Mouse (Mus musculus) lung, postnatal 0 days (tissue): Measurements from ENCODE around the gene Atxn1l. TPM values are rescaled to one million over a fixed set of nuclear protein-coding genes. Genes with fewer than 3 reads are reported as not detected.

Experiments used
- ATAC-seq: fragments of 200-750 bp; cut with Nextera tagmentation; 2 replicates; pipeline ENCODE4 v1.8.0; 2017; ENCODE audit warnings: moderate library complexity
- DNase-seq: peaks from one replicate; pipeline ENCODE4 v3.0.0-alpha.2; 2016; ENCODE audit warnings: low spot score
- H3K27ac ChIP-seq: fragments of 300-500 bp; sonication (generic); 2 replicates; pipeline ENCODE4 v1.5.1; 2014; ENCODE audit warnings: antibody characterized with exemption, mild to moderate bottlenecking, low read length, mixed read lengths
- H3K27me3 ChIP-seq: fragments of 300-500 bp; sonication (generic); replicated peaks from 2 replicates; pipeline ENCODE4 v1.6.1; 2014; ENCODE audit warnings: low read length, mixed read lengths; ENCODE audit not compliant: insufficient read depth
- H3K36me3 ChIP-seq: fragments of 300-500 bp; sonication (generic); 2 replicates; pipeline ENCODE4 v1.6.1; 2014; ENCODE audit warnings: low read length, mixed read lengths; ENCODE audit not compliant: insufficient read depth
- H3K4me1 ChIP-seq: fragments of 300-500 bp; sonication (generic); 2 replicates; pipeline ENCODE4 v1.6.1; 2014; ENCODE audit warnings: antibody characterized with exemption, low read depth, low read length, mixed read lengths; ENCODE audit not compliant: insufficient read depth
- H3K4me2 ChIP-seq: fragments of 300-500 bp; sonication (generic); replicated peaks from 2 replicates; pipeline ENCODE4 v1.6.1; 2014; ENCODE audit warnings: low read depth, mild to moderate bottlenecking, low read length, moderate library complexity, mixed read lengths
- H3K4me3 ChIP-seq: fragments of 300-500 bp; sonication (generic); 2 replicates; pipeline ENCODE4 v1.5.1; 2014; ENCODE audit warnings: low read depth, low read length
- H3K9ac ChIP-seq: fragments of 300-500 bp; sonication (generic); replicated peaks from 2 replicates; pipeline ENCODE4 v1.6.1; 2014; ENCODE audit warnings: low read depth, mild to moderate bottlenecking
- H3K9me3 ChIP-seq: fragments of 300-500 bp; sonication (generic); 2 replicates; pipeline ENCODE4 v1.6.1; 2016; ENCODE audit warnings: low read length, mixed read lengths
- CTCF ChIP-seq: IDR thresholded peaks from 2 replicates; pipeline ENCODE4 v1.5.1; 2016; ENCODE audit warnings: antibody characterized with exemption, mild to moderate bottlenecking
- EP300 ChIP-seq: IDR thresholded peaks from 2 replicates; pipeline ENCODE4 v1.6.1; 2016; ENCODE audit warnings: antibody characterized with exemption, mild to moderate bottlenecking, control low read depth
- WGBS: fragments of 180-500 bp; shearing (Covaris S2); extraction: QIAGEN DNeasy Blood & Tissue Kit; methylation state at CpG from one replicate; pipeline ENCODE4 v1.1.7; 2014; 5-methylcytosine and 5-hydroxymethylcytosine counted together
- polyA plus RNA-seq: library from polyadenylated mRNA; unstranded; fragments of >200 nt; fragmentation: Nextera tagmentation; extraction: Ambion mirVana; gene quantifications from 2 replicates; pipeline ENCODE4 v1.2.1, GENCODE M21; 2015

Gene Atxn1l
- polyA plus RNA-seq, 1 experiment from 2014 or later: 3.9 TPM

DNA sequence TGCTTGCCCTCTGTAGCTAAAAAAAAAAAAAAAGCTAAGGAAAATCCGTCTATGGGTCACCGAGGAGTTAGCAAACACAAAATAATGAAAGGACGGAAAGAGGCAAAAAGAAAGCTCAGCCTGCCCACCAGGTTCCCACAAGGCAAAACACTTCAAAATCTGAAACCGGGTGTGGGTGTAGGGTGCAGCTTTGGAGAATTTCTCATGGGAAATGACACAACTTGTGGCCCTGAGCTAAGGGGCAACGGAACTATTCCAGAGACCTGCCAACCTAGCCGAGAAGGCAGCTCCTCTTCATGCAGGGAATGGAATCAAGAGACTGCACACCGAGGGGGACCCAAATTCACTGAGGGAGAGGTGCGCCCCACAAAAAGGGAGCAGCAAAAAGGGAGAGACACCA, 720 bp downstream of the Atxn1l start:
- H3K9ac ChIP-seq: peak overlapping the region; percentile 94
- H3K27ac ChIP-seq: peak overlapping the region; percentile 79
- peaks cover 13% of the 10 kb centered on the region; the same call in 1 of the 2 replicates for H3K36me3 ChIP-seq
- peak overlapping the region; percentile 97 for H3K4me3 ChIP-seq
- TF ChIP-seq EP300: no peak
- TF ChIP-seq CTCF: no peak
- ATAC-seq (0 out of 2 replicates have a peak, but pooled peaks have one; percentile 5), DNase-seq (no peak)
- peak overlapping the region; percentile 84 for H3K4me2 ChIP-seq
- H3K4me1 ChIP-seq: peaks cover 6% of the 10 kb centered on the region; the same call in 1 of the 2 replicates
- no peaks in the 10 kb centered on the region for H3K9me3 ChIP-seq
- H3K27me3 ChIP-seq: no peaks in the 10 kb centered on the region
- 8% methylated on average over 8 of the region's 8 CpGs for WGBS

DNA sequence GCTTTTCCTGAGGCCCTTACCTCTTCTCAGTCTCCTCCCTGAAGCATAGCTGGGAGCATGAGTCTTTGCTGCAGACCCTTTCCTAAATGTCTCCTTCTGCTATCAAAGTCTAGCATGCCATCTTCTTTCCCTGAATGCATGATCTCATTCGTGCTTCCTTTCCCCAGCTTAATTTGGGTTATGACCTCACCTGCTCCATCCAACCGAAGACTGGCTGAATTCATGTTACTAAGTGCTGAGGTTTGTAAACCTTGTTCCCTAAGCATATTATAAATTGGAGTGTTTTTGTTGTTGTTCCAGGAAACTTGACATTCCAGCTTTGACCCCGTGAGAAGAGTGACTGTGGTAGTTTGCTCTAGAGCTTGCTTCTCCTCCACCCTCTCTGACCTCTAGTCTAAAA, 3.5 kb downstream of the Atxn1l start:
- H3K36me3 ChIP-seq: peaks cover 15% of the 10 kb centered on the region; the same call in 1 of the 2 replicates
- WGBS: 70% methylated on average over 3 of the region's 3 CpGs
- no peaks in the 10 kb centered on the region for H3K27me3 ChIP-seq
- no peak overlapping the region for H3K4me3 ChIP-seq
- DNase-seq (no peak), ATAC-seq (no peak)
- no peak overlapping the region for H3K27ac ChIP-seq
- H3K9ac ChIP-seq: no peak overlapping the region
- H3K9me3 ChIP-seq: no peaks in the 10 kb centered on the region
- H3K4me1 ChIP-seq: peaks cover 6% of the 10 kb centered on the region; the same call in 1 of the 2 replicates
- no peak overlapping the region for H3K4me2 ChIP-seq
- TF ChIP-seq CTCF (no peak), EP300 (no peak)

DNA sequence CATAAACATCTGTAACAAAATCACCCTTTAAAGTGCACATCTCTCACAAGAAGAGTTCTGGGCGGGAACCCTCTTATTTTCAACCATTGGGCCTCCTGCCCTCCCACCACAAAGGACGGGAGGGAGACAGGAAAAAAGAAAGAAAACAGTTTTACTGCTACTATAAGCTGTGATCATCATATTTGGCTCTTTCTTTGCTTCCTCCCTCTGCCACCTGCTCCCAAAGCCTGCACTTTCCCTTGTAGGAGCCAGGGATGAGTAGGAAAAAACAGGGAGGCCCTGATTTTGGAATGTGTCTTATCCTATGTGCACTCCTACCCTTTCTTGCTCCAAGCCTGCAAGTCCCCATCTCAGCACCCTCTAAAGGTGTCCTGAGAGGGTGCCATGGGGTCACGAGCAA, 6.5 kb downstream of the Atxn1l start:
- TF ChIP-seq EP300 (no peak), CTCF (no peak)
- Histone ChIP-seq H3K36me3 (peaks cover 17% of the 10 kb centered on the region; the same call in 1 of the 2 replicates), H3K9ac (no peak overlapping the region), H3K4me1 (peaks cover under 1% of the 10 kb centered on the region; the same call in 1 of the 2 replicates), H3K27me3 (no peaks in the 10 kb centered on the region), H3K4me2 (no peak overlapping the region), H3K4me3 (no peak overlapping the region), H3K27ac (no peak overlapping the region), H3K9me3 (no peaks in the 10 kb centered on the region)
- ATAC-seq (no peak), DNase-seq (no peak)
- WGBS: 78% methylated on average over 3 of the region's 3 CpGs

DNA sequence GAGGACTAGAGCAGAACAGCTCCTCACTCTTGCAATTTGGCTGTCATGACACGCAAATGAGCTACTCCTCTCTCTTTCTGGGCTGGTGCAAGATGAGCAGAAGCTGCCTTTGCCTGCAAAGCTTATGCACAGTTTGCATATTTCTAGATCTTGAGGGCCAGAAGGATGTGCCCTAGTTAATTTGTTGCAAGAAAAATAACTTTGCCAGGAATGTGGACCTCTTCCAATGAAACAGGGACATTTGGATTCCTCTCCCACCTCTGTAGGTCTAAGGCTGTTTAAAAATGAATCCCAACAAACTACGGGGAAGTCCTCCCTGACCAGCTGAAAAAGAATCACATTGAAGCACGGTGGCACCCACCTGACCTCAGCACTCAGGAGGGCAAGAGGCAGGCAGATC, 12.4 kb downstream of the Atxn1l start:
- Histone ChIP-seq H3K27ac (no peak overlapping the region), H3K36me3 (peaks cover 41% of the 10 kb centered on the region), H3K4me3 (no peak overlapping the region), H3K9ac (no peak overlapping the region), H3K4me1 (no peaks in the 10 kb centered on the region), H3K4me2 (no peak overlapping the region), H3K27me3 (no peaks in the 10 kb centered on the region), H3K9me3 (no peaks in the 10 kb centered on the region)
- DNase-seq (no peak), ATAC-seq (no peak)
- TF ChIP-seq EP300 (no peak), CTCF (no peak)
- 80% methylated on average over 3 of the region's 3 CpGs for WGBS

DNA sequence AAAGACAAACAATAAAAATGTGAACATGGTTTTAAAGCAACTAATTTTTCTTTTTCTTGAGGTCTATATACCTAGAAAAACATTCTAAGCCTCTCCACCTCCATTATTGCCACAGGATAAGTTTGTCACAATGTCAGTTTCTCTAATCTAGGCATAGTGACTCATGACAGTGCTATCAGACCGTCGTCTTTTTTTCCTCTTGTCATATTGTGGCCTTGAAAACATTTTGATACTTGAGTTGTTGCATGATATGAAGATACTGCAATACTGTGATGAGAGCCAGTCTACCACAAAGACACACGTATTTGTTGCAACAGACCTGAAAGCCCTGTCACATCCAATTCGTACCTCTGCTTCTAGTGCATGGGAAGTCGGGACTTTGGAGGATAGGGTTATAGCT, 22.6 kb downstream of the Atxn1l start:
- no peak overlapping the region for H3K27ac ChIP-seq
- DNase-seq: no peak
- no peaks in the 10 kb centered on the region for H3K27me3 ChIP-seq
- H3K9ac ChIP-seq: no peak overlapping the region
- no peak overlapping the region for H3K4me2 ChIP-seq
- no peak overlapping the region for H3K4me3 ChIP-seq
- no peaks in the 10 kb centered on the region for H3K4me1 ChIP-seq
- peaks cover 41% of the 10 kb centered on the region; the same call in 1 of the 2 replicates for H3K36me3 ChIP-seq
- ATAC-seq: no peak
- H3K9me3 ChIP-seq: no peaks in the 10 kb centered on the region
- TF ChIP-seq CTCF (no peak), EP300 (no peak)
- WGBS: 89% methylated on average over 5 of the region's 5 CpGs

DNA sequence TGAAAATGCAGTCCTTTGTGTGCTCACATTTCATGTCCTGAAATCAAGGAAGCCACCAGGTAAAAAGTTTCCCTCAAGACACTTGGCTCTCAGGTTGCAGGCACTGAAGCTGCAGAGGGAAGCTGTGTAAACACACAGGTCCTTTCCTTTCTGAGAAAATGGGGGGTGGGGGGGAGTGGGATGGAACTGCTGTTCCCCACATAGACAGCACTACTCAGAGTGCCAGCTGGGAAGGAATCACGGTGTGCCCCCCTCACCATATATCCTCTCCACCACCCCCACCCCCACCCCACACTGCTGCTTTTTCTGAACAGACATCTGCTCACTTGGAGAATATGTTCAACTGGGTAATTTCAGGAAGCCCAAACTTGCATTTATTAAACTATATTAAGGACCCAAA, 25.0 kb downstream of the Atxn1l start:
- H3K4me1 ChIP-seq: no peaks in the 10 kb centered on the region
- H3K4me3 ChIP-seq: no peak overlapping the region
- H3K9ac ChIP-seq: no peak overlapping the region
- H3K9me3 ChIP-seq: no peaks in the 10 kb centered on the region
- WGBS: 67% methylated on average over 1 of the region's 1 CpGs
- no peaks in the 10 kb centered on the region for H3K27me3 ChIP-seq
- no peak for DNase-seq
- H3K27ac ChIP-seq: no peak overlapping the region
- TF ChIP-seq EP300 (no peak), CTCF (no peak)
- no peak for ATAC-seq
- peaks cover 37% of the 10 kb centered on the region; the same call in 1 of the 2 replicates for H3K36me3 ChIP-seq
- H3K4me2 ChIP-seq: no peak overlapping the region

DNA sequence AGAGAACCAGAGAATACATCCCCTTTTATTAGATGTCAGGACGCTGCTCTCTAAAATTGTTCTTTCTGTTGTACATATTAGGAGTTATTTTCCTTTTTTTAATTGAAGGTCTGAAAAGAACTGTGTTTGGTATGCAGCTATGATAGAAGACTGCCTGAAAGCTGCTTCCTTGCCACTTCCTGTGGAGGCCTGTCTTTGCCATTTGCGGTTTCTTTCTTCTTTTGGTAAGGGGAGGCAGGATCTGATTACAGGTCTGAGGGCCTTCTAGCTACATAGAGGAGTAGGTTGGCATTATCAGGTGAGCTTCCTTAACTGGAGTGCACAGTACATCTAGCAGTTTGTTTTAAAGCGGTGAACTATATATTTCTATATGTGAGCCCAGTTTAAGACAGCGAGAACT, 29.6 kb downstream of the Atxn1l start:
- DNase-seq (no peak), ATAC-seq (no peak)
- Histone ChIP-seq H3K4me3 (no peak overlapping the region), H3K9ac (no peak overlapping the region), H3K36me3 (peaks cover 27% of the 10 kb centered on the region; the same call in 1 of the 2 replicates), H3K27ac (no peak overlapping the region), H3K27me3 (peaks cover 1% of the 10 kb centered on the region; the same call in 1 of the 2 replicates), H3K9me3 (no peaks in the 10 kb centered on the region), H3K4me1 (peaks cover 8% of the 10 kb centered on the region; the same call in 1 of the 2 replicates), H3K4me2 (no peak overlapping the region)
- TF ChIP-seq CTCF (no peak), EP300 (no peak)
- 95% methylated on average over 4 of the region's 4 CpGs for WGBS
